26 mouse cellular contexts compared by ENCODE assay signal in the genomic region with DNA sequence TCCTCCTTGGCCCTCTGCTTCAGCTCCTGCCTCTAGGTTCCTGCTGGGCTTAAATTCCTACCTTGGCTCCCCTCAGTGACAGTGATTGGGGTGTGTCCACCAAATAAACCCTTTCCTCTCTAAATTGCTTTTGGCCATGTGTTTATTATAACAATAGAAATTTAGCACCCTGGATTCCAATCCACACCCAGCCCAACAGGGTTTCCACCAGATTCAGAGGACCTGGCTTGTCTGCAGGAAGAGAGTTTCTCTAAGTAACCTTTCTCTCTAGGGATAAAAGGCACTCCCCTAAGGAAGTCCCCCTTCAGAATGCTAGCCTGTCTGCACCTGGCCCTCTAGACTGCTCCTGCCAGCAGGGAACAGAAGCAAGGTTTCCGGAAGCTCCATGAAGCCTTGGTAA.
"Had no signal": no experiment of that assay in that cellular context is flagged by ENCODE, and none has a peak within 500 bp of the region (broad histone marks: within the 10 kb centered on the region; RNA-seq: fewer than 3 reads in every experiment).

No protein-coding gene starts in this region.

- H3K4me1 ChIP-seq: heart, embryonic 13.5 days; heart, embryonic 15.5 days; liver, embryonic 13.5 days had no signal

- DNase-seq: gastrocnemius, postnatal 14 days; gastrocnemius, postnatal 36 days; heart, adult 11 months; heart, adult 2 months; heart, postnatal 14 days; heart, postnatal 36 days; kidney, adult 11 months; kidney, adult 2 months; kidney, adult 9 months; kidney, postnatal 10 days; kidney, postnatal 25 days; kidney, postnatal 4 days; liver; liver, embryonic 13.5 days had no signal

- H3K9me3 ChIP-seq: heart, embryonic 13.5 days; heart, embryonic 15.5 days; hindbrain, embryonic 13.5 days; hindbrain, embryonic 15.5 days; limb, embryonic 10.5 days; limb, embryonic 12.5 days; liver, embryonic 13.5 days had no signal

- H3K4me3 ChIP-seq: heart, adult 2 months; heart, embryonic 13.5 days; heart, embryonic 15.5 days; hindbrain, embryonic 13.5 days; hindbrain, embryonic 15.5 days; layer of hippocampus, adult 2 months; left cerebral cortex, adult 2 months; limb, embryonic 10.5 days; limb, embryonic 12.5 days; liver, embryonic 13.5 days had no signal

- H3K27ac ChIP-seq: heart, adult 2 months; heart, embryonic 13.5 days; heart, embryonic 15.5 days; hindbrain, embryonic 13.5 days; hindbrain, embryonic 15.5 days; hindbrain, postnatal 0 days; layer of hippocampus, adult 2 months; left cerebral cortex, adult 2 months; limb, embryonic 10.5 days; limb, embryonic 12.5 days; liver, embryonic 13.5 days had no signal

- H3K9ac ChIP-seq: heart, embryonic 13.5 days; heart, embryonic 15.5 days; hindbrain, embryonic 13.5 days; hindbrain, embryonic 15.5 days; limb, embryonic 12.5 days; liver, embryonic 13.5 days had no signal

- H3K4me2 ChIP-seq: heart, embryonic 11.5 days; heart, embryonic 13.5 days; heart, embryonic 15.5 days; hindbrain, embryonic 13.5 days; hindbrain, embryonic 15.5 days; limb, embryonic 12.5 days; liver, embryonic 11.5 days; liver, embryonic 13.5 days had no signal

- H3K36me3 ChIP-seq: heart, embryonic 13.5 days; heart, embryonic 15.5 days; hindbrain, embryonic 13.5 days; hindbrain, embryonic 15.5 days; limb, embryonic 10.5 days; limb, embryonic 12.5 days; liver, embryonic 13.5 days had no signal

- H3K27me3 ChIP-seq: heart, embryonic 13.5 days; heart, embryonic 15.5 days; hindbrain, embryonic 13.5 days; liver, embryonic 13.5 days had no signal

- ATAC-seq: hindbrain, postnatal 0 days; intestine, embryonic 16.5 days had no signal
